ENCODE assay signal across 7 mouse cellular contexts in the genomic region with DNA sequence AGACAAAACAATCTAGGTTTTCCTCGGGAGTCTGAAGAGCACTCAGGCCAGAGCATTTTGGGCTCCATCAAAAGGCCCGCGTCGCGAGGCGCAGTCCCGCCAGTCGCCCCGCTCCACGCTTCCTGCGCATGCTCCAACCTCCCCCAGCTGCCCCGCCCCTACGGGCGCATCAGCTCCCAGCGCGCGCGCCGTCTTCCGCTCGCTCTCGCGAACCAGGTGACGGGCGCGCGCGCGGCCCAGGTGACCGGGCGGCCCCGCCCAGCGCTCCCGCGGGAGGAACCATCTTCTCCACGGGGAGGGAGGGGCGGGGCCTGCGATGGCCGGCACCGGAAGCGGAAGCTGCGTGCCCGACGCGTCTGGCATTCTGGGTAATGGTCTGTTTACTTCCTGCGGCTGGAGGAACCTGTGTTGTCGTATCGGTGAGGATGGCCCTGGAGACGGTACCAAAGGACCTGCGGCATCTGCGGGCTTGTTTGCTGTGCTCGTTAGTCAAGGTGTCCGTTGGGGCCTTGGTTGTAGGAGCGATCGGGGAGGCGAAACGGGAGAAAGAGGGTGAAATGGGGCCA. TPM values are rescaled to one million over a fixed set of nuclear protein-coding genes. Genes with fewer than 3 reads are reported as not detected.
A peak's percentile ranks its signal among the peaks of the same experiment; 100 is the strongest.
DNase-seq lines count a peak whose midpoint lies in the region; ATAC-seq and TF ChIP-seq lines count a peak whose summit lies in the region.

A gene (plus strand): TSS at position 378 of the 566 bp plus-strand sequence.

- peak within 1 kb of the TSS; percentile 82 for H3K4me2 ChIP-seq in intestine, postnatal 0 days (replicated peaks; ENCODE audit: low read depth)
- H3K4me2 ChIP-seq in limb, embryonic 11.5 days (ENCODE audit: low read depth, severe bottlenecking) = peak within 1 kb of the TSS; percentile 86
- H3K4me2 ChIP-seq in midbrain, embryonic 14.5 days (ENCODE audit: low read length) = peak within 1 kb of the TSS; percentile 97

- H3K4me3 ChIP-seq in embryonic facial prominence, embryonic 10.5 days = peak within 1 kb of the TSS; percentile 86
- H3K4me3 ChIP-seq in intestine, postnatal 0 days (ENCODE audit: low read depth, low read length) = peak within 1 kb of the TSS; percentile 73
- peak within 1 kb of the TSS; percentile 92 for H3K4me3 ChIP-seq in limb, embryonic 11.5 days (ENCODE audit: low read depth, low read length)
- H3K4me3 ChIP-seq in midbrain, embryonic 14.5 days (replicated peaks; ENCODE audit: low read depth, low read length) = peak within 1 kb of the TSS; percentile 81

- H3K36me3 ChIP-seq in embryonic facial prominence, embryonic 10.5 days (replicated peaks) = peaks cover 30% of the 10 kb centered on the region
- H3K36me3 ChIP-seq in intestine, postnatal 0 days (ENCODE audit: control insufficient read depth, insufficient read depth) = peaks cover 27% of the 10 kb centered on the region; the same call in 1 of the 2 replicates
- 0 out of 2 replicates have a peak, but pooled peaks cover 3% of the 10 kb centered on the region for H3K36me3 ChIP-seq in limb, embryonic 11.5 days (ENCODE audit: control insufficient read depth, insufficient read depth, low read length)
- peaks cover 28% of the 10 kb centered on the region for H3K36me3 ChIP-seq in midbrain, embryonic 14.5 days (ENCODE audit: control insufficient read depth, insufficient read depth, low read length)

- peaks cover 29% of the 10 kb centered on the region for H3K4me1 ChIP-seq in embryonic facial prominence, embryonic 10.5 days
- H3K4me1 ChIP-seq in intestine, postnatal 0 days (replicated peaks; ENCODE audit: control insufficient read depth, insufficient read depth, low read length) = no peaks in the 10 kb centered on the region
- peaks cover 9% of the 10 kb centered on the region for H3K4me1 ChIP-seq in limb, embryonic 11.5 days (ENCODE audit: control insufficient read depth, insufficient read depth, low read length)
- peaks cover 17% of the 10 kb centered on the region for H3K4me1 ChIP-seq in midbrain, embryonic 14.5 days (ENCODE audit: control insufficient read depth, insufficient read depth, low read length)

- no peak; the same call in 1 of the 2 replicates for TF ChIP-seq CTCF in intestine, postnatal 0 days (IDR thresholded peaks at IDR 0.05; ENCODE audit: low read depth)

- ATAC-seq in intestine, postnatal 0 days = peak; percentile 94
- peak; percentile 92 for ATAC-seq in limb, embryonic 11.5 days (ENCODE audit: insufficient number of reproducible peaks, low FRiP score, low TSS enrichment, low read depth)
- peak; percentile 93 for ATAC-seq in midbrain, embryonic 14.5 days (ENCODE audit: low FRiP score, low TSS enrichment)

- H3K27ac ChIP-seq in embryonic facial prominence, embryonic 10.5 days (replicated peaks) = peak within 1 kb of the TSS; percentile 91
- peak within 1 kb of the TSS; percentile 74 for H3K27ac ChIP-seq in intestine, postnatal 0 days (ENCODE audit: low read depth, low read length)
- peak within 1 kb of the TSS; percentile 59 for H3K27ac ChIP-seq in limb, embryonic 11.5 days (replicated peaks; ENCODE audit: low read depth, low read length)
- peak within 1 kb of the TSS; percentile 72 for H3K27ac ChIP-seq in midbrain, embryonic 14.5 days (replicated peaks; ENCODE audit: low read depth, low read length)

- H3K27me3 ChIP-seq in embryonic facial prominence, embryonic 10.5 days (replicated peaks; ENCODE audit: low read depth, poor library complexity, severe bottlenecking) = peaks cover 31% of the 10 kb centered on the region
- H3K27me3 ChIP-seq in intestine, postnatal 0 days (replicated peaks; ENCODE audit: control insufficient read depth, insufficient read depth, low read length) = no peaks in the 10 kb centered on the region
- H3K27me3 ChIP-seq in limb, embryonic 11.5 days (ENCODE audit: control insufficient read depth, insufficient read depth, low read length) = 0 out of 2 replicates have a peak, but pooled peaks cover 2% of the 10 kb centered on the region
- H3K27me3 ChIP-seq in midbrain, embryonic 14.5 days (ENCODE audit: control insufficient read depth, insufficient read depth, low read length) = 0 out of 2 replicates have a peak, but pooled peaks cover 3% of the 10 kb centered on the region

- H3K9ac ChIP-seq in intestine, postnatal 0 days (ENCODE audit: low read depth, low read length) = peak within 1 kb of the TSS; percentile 81
- peak within 1 kb of the TSS; percentile 79 for H3K9ac ChIP-seq in limb, embryonic 11.5 days (ENCODE audit: low read length)
- peak within 1 kb of the TSS; percentile 85 for H3K9ac ChIP-seq in midbrain, embryonic 14.5 days (replicated peaks; ENCODE audit: low read length)

- H3K9me3 ChIP-seq in embryonic facial prominence, embryonic 10.5 days = no peaks in the 10 kb centered on the region
- no peaks in the 10 kb centered on the region for H3K9me3 ChIP-seq in intestine, postnatal 0 days (ENCODE audit: control insufficient read depth)
- H3K9me3 ChIP-seq in limb, embryonic 11.5 days (ENCODE audit: control insufficient read depth, low read length) = no peaks in the 10 kb centered on the region
- no peaks in the 10 kb centered on the region for H3K9me3 ChIP-seq in midbrain, embryonic 14.5 days (ENCODE audit: control insufficient read depth, low read length)

- DNase-seq in adrenal gland, postnatal 14 days = peak; percentile 99
- DNase-seq in embryonic facial prominence, embryonic 10.5 days (ENCODE audit: low spot score) = peak; percentile 98
- peak; percentile 62 for DNase-seq in gonadal fat pad, adult 2 months (ENCODE audit: low read depth)
- DNase-seq in limb, embryonic 11.5 days (ENCODE audit: low spot score) = peak; percentile 98
- peak; percentile 100 for DNase-seq in midbrain, embryonic 14.5 days
- peak; percentile 95 to 99 for DNase-seq in spleen, adult 18-20 months

- under 1% methylated on average over 57 of the region's 57 CpGs for WGBS in embryonic facial prominence, embryonic 10.5 days
- under 1% methylated on average over 57 of the region's 57 CpGs for WGBS in intestine, postnatal 0 days
- WGBS in limb, embryonic 11.5 days = under 1% methylated on average over 51 of the region's 57 CpGs
- under 1% methylated on average over 57 of the region's 57 CpGs for WGBS in midbrain, embryonic 14.5 days

RNA-seq across cellular contexts. Expression of the gene that starts here (rescaled TPM):
- 56.5 and 74.2 TPM in 2 replicates for total RNA-seq in adrenal gland, postnatal 14 days (2021)
- 184 and 185 TPM in 2 replicates for polyA plus RNA-seq in embryonic facial prominence, embryonic 10.5 days (2016; fragmentation: Nextera tagmentation; extraction: Ambion mirVana)
- polyA plus RNA-seq in gonadal fat pad, adult 2 months (2012; rRNA removed) = 83.7 and 91.5 TPM in 2 replicates
- polyA plus RNA-seq in intestine, postnatal 0 days (2015; fragmentation: Nextera tagmentation; extraction: Ambion mirVana) = 79.7 and 87.5 TPM in 2 replicates
- 184 TPM in 2 replicates for polyA plus RNA-seq in limb, embryonic 11.5 days (2014; fragmentation: Nextera tagmentation; extraction: Ambion mirVana)
- 150 and 163 TPM in 2 replicates for polyA plus RNA-seq in midbrain, embryonic 14.5 days (2014; fragmentation: Nextera tagmentation; extraction: Ambion mirVana)

Comparison
In these comparisons a context has a peak if more than half of its experiments do, and no peak if none do; other contexts are left out.
1. Peak in every context shown above with its lines: DNase-seq, ATAC-seq, H3K4me3 ChIP-seq and H3K27ac ChIP-seq.